Mouse (Mus musculus) E14TG2a.4 (cell line): ENCODE measurements around the gene Dpp7.
A peak's percentile ranks its signal among the peaks of the same experiment; 100 is the strongest.

Source experiments
- H3K27me3 ChIP-seq: 2 replicates; pipeline ENCODE4 v1.6.1; 2014; ENCODE audit warnings: low read length, control low read depth; ENCODE audit not compliant: insufficient read depth
- H3K36me3 ChIP-seq: 2 replicates; pipeline ENCODE4 v1.6.1; 2014; ENCODE audit warnings: low read length, control low read depth; ENCODE audit not compliant: insufficient read depth
- H3K4me1 ChIP-seq: replicated peaks from 2 replicates; pipeline ENCODE4 v1.6.1; 2014; ENCODE audit warnings: low read depth, low read length, control low read depth
- H3K4me3 ChIP-seq: replicated peaks from 2 replicates; pipeline ENCODE4 v1.5.1; 2014; ENCODE audit warnings: mild to moderate bottlenecking, low read length
- H3K9me3 ChIP-seq: 2 replicates; pipeline ENCODE4 v1.6.1; 2014; ENCODE audit warnings: low read length, control low read depth
- CTCF ChIP-seq: conservative IDR thresholded peaks from 2 replicates; pipeline ENCODE4 v1.5.1; 2014; ENCODE audit warnings: low read length
- NANOG ChIP-seq: IDR thresholded peaks from 2 replicates; pipeline ENCODE4 v1.6.1; 2014; ENCODE audit warnings: borderline replicate concordance, low read length, mixed read lengths
- POU5F1 ChIP-seq: IDR thresholded peaks from 2 replicates; pipeline ENCODE4 v1.6.1; 2014; ENCODE audit warnings: low read length, borderline replicate concordance

The Dpp7 gene

DNA sequence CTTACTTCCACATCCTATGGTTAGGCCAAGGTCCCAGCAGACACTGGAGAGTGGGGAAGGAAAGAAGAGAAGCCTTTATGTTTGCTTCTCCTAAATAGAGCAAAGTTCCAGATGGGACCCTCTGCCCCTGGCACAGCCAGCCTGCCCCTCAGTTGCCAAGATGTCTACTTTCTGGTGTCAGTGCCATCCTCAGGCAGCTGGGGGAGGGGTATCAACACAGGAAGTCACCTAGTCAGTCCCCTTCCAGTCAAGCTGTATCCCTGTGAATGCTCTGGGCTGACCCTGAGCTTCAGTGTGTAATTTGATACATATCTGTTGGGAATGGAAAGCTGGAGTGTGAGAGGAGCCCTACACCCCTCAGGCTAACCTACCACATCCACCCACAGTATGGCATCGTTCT is 40.9 kb upstream of the Dpp7 start:
- TF ChIP-seq CTCF, result no peak
- no peak for TF ChIP-seq NANOG
- TF ChIP-seq POU5F1, result no peak
- peak overlapping the region; percentile 86; the same call in 1 of the 2 replicates for H3K4me3 ChIP-seq
- peaks cover 95% of the 10 kb centered on the region for H3K27me3 ChIP-seq
- no peaks in the 10 kb centered on the region for H3K9me3 ChIP-seq
- peaks cover 42% of the 10 kb centered on the region for H3K4me1 ChIP-seq
- no peaks in the 10 kb centered on the region for H3K36me3 ChIP-seq

GRCm38 (mm10) chr2:25396597-25396983 is 40.4 kb upstream of the Dpp7 start:
- Histone ChIP-seq H3K9me3 (no peaks in the 10 kb centered on the region), H3K36me3 (no peaks in the 10 kb centered on the region), H3K4me1 (peaks cover 40% of the 10 kb centered on the region), H3K4me3 (peak overlapping the region; percentile 86), H3K27me3 (peaks cover 90% of the 10 kb centered on the region)
- TF ChIP-seq CTCF (no peak), POU5F1 (no peak), NANOG (no peak)

DNA sequence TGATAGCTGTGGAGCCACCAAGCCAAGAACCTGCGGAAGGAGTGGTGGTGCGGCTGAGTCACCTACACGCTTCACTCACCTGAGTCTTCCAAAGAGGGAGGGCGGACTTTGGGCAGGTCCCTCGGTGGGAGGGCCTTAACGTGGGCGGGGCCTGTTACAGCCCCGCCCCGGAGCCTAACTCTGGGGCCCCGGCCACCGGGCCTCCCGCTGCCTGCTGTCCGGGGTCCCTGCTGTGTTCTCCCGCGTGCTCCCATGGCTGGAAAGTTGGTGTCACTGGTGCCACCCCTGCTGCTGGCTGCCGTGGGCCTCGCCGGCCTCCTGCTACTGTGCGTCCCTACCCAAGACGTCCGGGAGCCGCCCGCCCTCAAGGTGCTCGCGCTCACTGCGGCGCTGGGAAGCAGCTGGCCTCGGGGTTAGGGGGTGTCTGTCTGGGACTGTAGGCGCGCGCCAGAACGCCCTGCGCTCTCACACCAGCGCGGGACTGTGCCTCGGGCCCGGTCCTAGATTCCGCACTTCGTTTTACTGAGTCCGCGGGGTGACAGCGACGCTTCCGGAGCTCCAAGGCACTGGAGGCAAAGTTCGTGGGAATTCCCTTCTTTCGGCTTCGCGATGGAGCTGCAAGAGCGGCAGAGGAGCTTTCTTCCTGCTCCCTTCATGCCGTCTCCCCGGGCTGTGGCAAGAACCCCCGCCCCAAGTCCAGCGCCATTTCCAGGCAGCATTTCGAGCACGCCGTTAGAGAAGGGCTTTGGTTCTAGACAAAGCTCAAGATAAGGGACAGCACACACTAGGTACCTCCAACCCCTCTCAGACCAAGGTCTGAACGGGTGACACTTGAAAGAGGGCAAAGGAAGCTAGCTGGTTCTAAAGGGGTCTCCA is 39.8 kb upstream of the Dpp7 start, which contains the start of gene Entpd2:
Entpd2 (plus strand) TSS at position 154 of the 876 bp plus-strand sequence.
- no peak for TF ChIP-seq NANOG
- TF ChIP-seq CTCF, result no peak
- no peak for TF ChIP-seq POU5F1
- H3K27me3 ChIP-seq, result peaks cover 84% of the 10 kb centered on the region

GRCm38 (mm10) chr2:25394281-25395221 is 38.4 kb upstream of the Dpp7 start:
- Histone ChIP-seq H3K27me3 (peaks cover 70% of the 10 kb centered on the region), H3K4me3 (no peak overlapping the region), H3K4me1 (peaks cover 31% of the 10 kb centered on the region), H3K9me3 (no peaks in the 10 kb centered on the region), H3K36me3 (no peaks in the 10 kb centered on the region)
- TF ChIP-seq NANOG, result no peak
- no peak for TF ChIP-seq CTCF
- TF ChIP-seq POU5F1, result no peak

More for the DNA sequence above, 39.8 kb upstream of the Dpp7 start, which contains the start of gene Entpd2:
- H3K36me3 ChIP-seq, result no peaks in the 10 kb centered on the region
- H3K9me3 ChIP-seq, result no peaks in the 10 kb centered on the region
- H3K4me3 ChIP-seq, result peak within 1 kb of the TSS; percentile 86
- H3K4me1 ChIP-seq, result peaks cover 39% of the 10 kb centered on the region

GRCm38 (mm10) chr2:25391266-25391665 is 35.1 kb upstream of the Dpp7 start:
- Histone ChIP-seq H3K9me3 (no peaks in the 10 kb centered on the region), H3K4me1 (peaks cover 24% of the 10 kb centered on the region), H3K4me3 (no peak overlapping the region), H3K36me3 (no peaks in the 10 kb centered on the region), H3K27me3 (peaks cover 43% of the 10 kb centered on the region)
- TF ChIP-seq NANOG, result no peak
- TF ChIP-seq POU5F1, result no peak
- no peak for TF ChIP-seq CTCF

DNA sequence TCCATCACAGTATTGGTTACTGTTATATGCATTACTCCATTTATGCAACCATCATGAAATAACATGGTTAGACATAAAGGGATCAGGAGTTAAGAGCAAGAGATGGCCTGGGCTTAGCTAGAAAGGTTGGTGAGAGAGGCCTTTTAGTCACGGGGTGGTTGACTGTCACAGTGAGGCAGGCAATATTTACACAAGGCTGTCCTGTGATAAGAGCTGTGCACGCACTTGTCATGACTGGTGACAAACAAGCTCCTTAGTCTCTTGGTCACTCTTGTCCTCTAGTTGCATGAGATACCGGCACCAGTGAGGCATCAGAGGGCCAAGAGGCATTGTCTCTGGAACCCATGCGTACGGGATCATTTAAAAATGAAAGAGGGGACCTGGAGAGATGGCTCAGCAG is 28.3 kb upstream of the Dpp7 start:
- Histone ChIP-seq H3K27me3 (peaks cover 17% of the 10 kb centered on the region), H3K36me3 (no peaks in the 10 kb centered on the region), H3K9me3 (no peaks in the 10 kb centered on the region), H3K4me1 (peaks cover 44% of the 10 kb centered on the region), H3K4me3 (no peak overlapping the region)
- TF ChIP-seq NANOG (no peak), CTCF (no peak), POU5F1 (no peak)

GRCm38 (mm10) chr2:25376589-25376988 is 20.4 kb upstream of the Dpp7 start:
- peaks cover 72% of the 10 kb centered on the region for H3K4me1 ChIP-seq
- no peaks in the 10 kb centered on the region for H3K9me3 ChIP-seq
- TF ChIP-seq NANOG (no peak), CTCF (peak; percentile 93), POU5F1 (no peak)
- peaks cover 20% of the 10 kb centered on the region for H3K27me3 ChIP-seq
- no peak overlapping the region for H3K4me3 ChIP-seq
- H3K36me3 ChIP-seq, result peaks cover 55% of the 10 kb centered on the region

GRCm38 (mm10) chr2:25373431-25373830 is 17.3 kb upstream of the Dpp7 start:
- Histone ChIP-seq H3K9me3 (no peaks in the 10 kb centered on the region), H3K4me1 (peaks cover 47% of the 10 kb centered on the region), H3K36me3 (peaks cover 50% of the 10 kb centered on the region), H3K4me3 (peak overlapping the region; percentile 92), H3K27me3 (peaks cover 26% of the 10 kb centered on the region)
- TF ChIP-seq POU5F1, result no peak
- TF ChIP-seq CTCF, result no peak
- TF ChIP-seq NANOG, result no peak

DNA sequence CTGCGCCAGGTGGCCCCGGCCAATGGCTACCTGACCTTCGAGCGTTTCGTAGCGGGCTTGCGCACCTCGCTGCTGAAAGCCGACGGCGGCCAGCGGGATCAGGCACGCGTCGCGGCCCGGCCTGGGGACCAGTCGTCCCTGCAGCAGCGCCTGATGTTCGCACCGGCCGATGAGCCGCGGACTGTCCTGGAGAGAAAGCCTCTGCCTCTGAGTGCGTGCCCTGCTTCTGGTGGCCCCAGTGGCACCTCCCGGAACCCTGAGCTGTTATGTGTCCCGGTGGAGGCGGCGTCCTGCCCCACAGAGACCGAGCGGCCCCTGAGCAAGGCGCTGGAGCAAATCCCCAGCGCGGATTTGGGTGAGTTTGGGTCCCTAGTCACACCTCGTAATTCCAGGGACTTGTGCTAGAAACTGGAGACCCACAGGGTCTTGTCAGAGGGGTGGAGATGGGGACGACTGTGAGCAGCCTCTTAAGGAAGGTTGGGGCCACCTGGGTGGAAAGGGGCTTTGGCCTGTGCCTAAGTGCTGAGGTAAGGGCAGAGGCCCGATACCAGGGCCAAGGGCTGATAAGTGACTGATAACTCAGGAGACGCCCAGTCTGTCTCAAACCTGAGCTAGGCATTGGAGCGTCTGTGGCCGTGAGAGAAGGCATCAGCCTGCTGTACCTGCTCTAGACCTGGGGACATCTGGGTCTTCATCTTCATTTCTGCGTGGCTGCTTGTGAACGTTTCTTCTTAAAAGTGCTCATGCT is 16.7 kb upstream of the Dpp7 start:
- Histone ChIP-seq H3K9me3 (no peaks in the 10 kb centered on the region), H3K4me1 (peaks cover 43% of the 10 kb centered on the region), H3K4me3 (peak overlapping the region; percentile 92), H3K27me3 (peaks cover 31% of the 10 kb centered on the region), H3K36me3 (peaks cover 44% of the 10 kb centered on the region)
- no peak for TF ChIP-seq CTCF
- no peak for TF ChIP-seq NANOG
- TF ChIP-seq POU5F1, result no peak
